In genomic region chr19:4877785-4878184, GRCm38 (mm10) we compare ENCODE assay signal across 8 mouse cellular contexts. TPM values are rescaled to one million over a fixed set of nuclear protein-coding genes. Genes with fewer than 3 reads are reported as not detected.
DNase-seq lines count a peak whose midpoint lies in the region; ATAC-seq and TF ChIP-seq lines count a peak whose summit lies in the region.

TSS of gene Actn3 (minus strand) at chr19:4877909.

- ATAC-seq in forebrain, postnatal 0 days, result no peak; the same call in 1 of the 2 replicates
- ATAC-seq in hindbrain, embryonic 12.5 days (ENCODE audit: low FRiP score), result peak; percentile 9; the same call in 1 of the 2 replicates
- ATAC-seq in liver, embryonic 11.5 days (replicated peaks; ENCODE audit: low FRiP score), result no peak
- no peak; the same call in 1 of the 2 replicates for ATAC-seq in neural tube, embryonic 13.5 days (ENCODE audit: low read depth)

- 5% methylated on average over 17 of the region's 17 CpGs for WGBS in forebrain, postnatal 0 days
- 4% methylated on average over 17 of the region's 17 CpGs for WGBS in hindbrain, embryonic 12.5 days
- WGBS in liver, embryonic 11.5 days, result 5% methylated on average over 17 of the region's 17 CpGs
- 5% methylated on average over 17 of the region's 17 CpGs for WGBS in neural tube, embryonic 13.5 days

- H3K9me3 ChIP-seq in forebrain, postnatal 0 days (ENCODE audit: low read length), result no peaks in the 10 kb centered on the region
- no peaks in the 10 kb centered on the region for H3K9me3 ChIP-seq in hindbrain, embryonic 12.5 days (replicated peaks)
- no peaks in the 10 kb centered on the region for H3K9me3 ChIP-seq in liver, embryonic 11.5 days (ENCODE audit: control insufficient read depth, low read length)
- H3K9me3 ChIP-seq in neural tube, embryonic 13.5 days, result no peaks in the 10 kb centered on the region

- peak within 1 kb of the TSS; percentile 74 for H3K9ac ChIP-seq in forebrain, postnatal 0 days
- H3K9ac ChIP-seq in hindbrain, embryonic 12.5 days, result peak within 1 kb of the TSS; percentile 82
- peak within 1 kb of the TSS; percentile 94 for H3K9ac ChIP-seq in liver, embryonic 11.5 days (ENCODE audit: low read depth, low read length)
- peak within 1 kb of the TSS; percentile 93 for H3K9ac ChIP-seq in neural tube, embryonic 13.5 days

- H3K4me1 ChIP-seq in forebrain, postnatal 0 days (ENCODE audit: insufficient read depth), result no peaks in the 10 kb centered on the region
- H3K4me1 ChIP-seq in hindbrain, embryonic 12.5 days, result peaks cover 21% of the 10 kb centered on the region
- peaks cover 22% of the 10 kb centered on the region for H3K4me1 ChIP-seq in liver, embryonic 11.5 days (replicated peaks; ENCODE audit: control insufficient read depth, insufficient read depth, low read length)
- peaks cover 24% of the 10 kb centered on the region for H3K4me1 ChIP-seq in neural tube, embryonic 13.5 days (replicated peaks)

- peak within 1 kb of the TSS; percentile 85 for H3K4me3 ChIP-seq in layer of hippocampus, adult 2 months
- H3K4me3 ChIP-seq in forebrain, postnatal 0 days (ENCODE audit: low read depth, low read length), result peak within 1 kb of the TSS; percentile 82
- H3K4me3 ChIP-seq in hindbrain, embryonic 12.5 days, result peak within 1 kb of the TSS; percentile 96
- H3K4me3 ChIP-seq in liver, embryonic 11.5 days (ENCODE audit: low read depth, low read length), result peak within 1 kb of the TSS; percentile 94
- H3K4me3 ChIP-seq in neural tube, embryonic 13.5 days, result peak within 1 kb of the TSS; percentile 91

- intact Hi-C loops in left cerebral cortex, postnatal 10 days (cut with DNase I), result no loop called here

- H3K27me3 ChIP-seq in forebrain, postnatal 0 days (ENCODE audit: insufficient read depth, low read length), result no peaks in the 10 kb centered on the region
- H3K27me3 ChIP-seq in hindbrain, embryonic 12.5 days, result 0 out of 2 replicates have a peak, but pooled peaks cover 5% of the 10 kb centered on the region
- H3K27me3 ChIP-seq in liver, embryonic 11.5 days (replicated peaks; ENCODE audit: control insufficient read depth, insufficient read depth, low read length), result peaks cover 7% of the 10 kb centered on the region
- H3K27me3 ChIP-seq in neural tube, embryonic 13.5 days, result peaks cover 6% of the 10 kb centered on the region; the same call in 1 of the 2 replicates

- TF ChIP-seq CTCF in layer of hippocampus, adult 2 months (conservative IDR thresholded peaks at IDR 0.05), result no peak
- TF ChIP-seq CTCF in forebrain, postnatal 0 days (IDR thresholded peaks at IDR 0.05; ENCODE audit: low read depth), result no peak

- H3K36me3 ChIP-seq in forebrain, postnatal 0 days (ENCODE audit: insufficient read depth), result no peaks in the 10 kb centered on the region
- no peaks in the 10 kb centered on the region for H3K36me3 ChIP-seq in hindbrain, embryonic 12.5 days
- H3K36me3 ChIP-seq in liver, embryonic 11.5 days (ENCODE audit: control insufficient read depth, insufficient read depth, low read length), result peaks cover 5% of the 10 kb centered on the region; the same call in 1 of the 2 replicates
- 0 out of 2 replicates have a peak, but pooled peaks cover 4% of the 10 kb centered on the region for H3K36me3 ChIP-seq in neural tube, embryonic 13.5 days

- H3K4me2 ChIP-seq in forebrain, postnatal 0 days (ENCODE audit: low read depth), result peak within 1 kb of the TSS; percentile 80
- peak within 1 kb of the TSS; percentile 92 for H3K4me2 ChIP-seq in hindbrain, embryonic 12.5 days (replicated peaks)
- H3K4me2 ChIP-seq in liver, embryonic 11.5 days, result peak within 1 kb of the TSS; percentile 88
- H3K4me2 ChIP-seq in neural tube, embryonic 13.5 days, result peak within 1 kb of the TSS; percentile 84

- peak within 1 kb of the TSS; percentile 92 for H3K27ac ChIP-seq in layer of hippocampus, adult 2 months
- H3K27ac ChIP-seq in forebrain, postnatal 0 days (ENCODE audit: low read depth, low read length), result peak within 1 kb of the TSS; percentile 72
- peak within 1 kb of the TSS; percentile 71 for H3K27ac ChIP-seq in hindbrain, embryonic 12.5 days
- H3K27ac ChIP-seq in liver, embryonic 11.5 days (ENCODE audit: low read depth, low read length), result peak within 1 kb of the TSS; percentile 86
- H3K27ac ChIP-seq in neural tube, embryonic 13.5 days (replicated peaks), result peak within 1 kb of the TSS; percentile 80

- no peak for DNase-seq in layer of hippocampus, adult 2 months (ENCODE audit: low spot score in 2 of 2)
- no peak for DNase-seq in layer of hippocampus, adult 9-10 months (ENCODE audit: low spot score)
- DNase-seq in forebrain, postnatal 0 days, result no peak
- DNase-seq in liver, embryonic 11.5 days (ENCODE audit: low spot score), result no peak
- no peak for DNase-seq in left cerebral cortex, adult 9 months (ENCODE audit: low spot score in 2 of 2)
- DNase-seq in left cerebral cortex, postnatal 10 days (ENCODE audit: extremely low spot score in 1 of 2, low spot score in 2 of 2), result no peak

RNA-seq across cellular contexts. Expression of gene Actn3, which starts in this region (rescaled TPM):
- 1 to 10 TPM in 1 of 2 experiments, under 1 TPM in 1; 0.82 to 1.5 TPM for total RNA-seq in layer of hippocampus, adult 2 months (2021)
- total RNA-seq in forebrain, postnatal 0 days (2014; rRNA removed), result 2.6 and 5.1 TPM in 2 replicates
- 1.8 and 2.2 TPM in 2 replicates for polyA plus RNA-seq in forebrain, postnatal 0 days (2015; fragmentation: Nextera tagmentation; extraction: Ambion mirVana)
- polyA plus RNA-seq in hindbrain, embryonic 12.5 days (2016; fragmentation: Nextera tagmentation; extraction: Ambion mirVana), result 2.6 and 4.2 TPM in 2 replicates
- 1.9 and 2.1 TPM in 2 replicates for polyA plus RNA-seq in liver, embryonic 11.5 days (2014; fragmentation: Nextera tagmentation; extraction: Ambion mirVana)
- polyA plus RNA-seq in neural tube, embryonic 13.5 days (2015; fragmentation: Nextera tagmentation; extraction: Ambion mirVana), result 3.1 and 3.2 TPM in 2 replicates
- 1 to 10 TPM; 3.1 to 3.9 TPM for total RNA-seq in left cerebral cortex, postnatal 10 days (2021)
